Mouse (Mus musculus) small intestine, adult 2 months (tissue): Measurements from ENCODE around the gene Gm20715.

Experiments
- CTCF ChIP-seq: fragments of 200-500 bp; IDR thresholded peaks from 2 replicates; pipeline ENCODE4 v1.5.1; 2012; ENCODE audit warnings: low read depth, mild to moderate bottlenecking, control low read depth, inconsistent platforms, low read length, moderate library complexity, mixed read lengths; ENCODE audit not compliant: insufficient replicate concordance, insufficient read length; ENCODE audit errors: extremely low read depth
- POLR2A ChIP-seq: fragments of 200-500 bp; IDR thresholded peaks from 2 replicates; pipeline ENCODE4 v1.6.1; 2012; ENCODE audit warnings: low read depth, mild to moderate bottlenecking, control low read depth, inconsistent platforms, low read length, moderate library complexity

- TF ChIP-seq CTCF (no peak), POLR2A (no peak)
Observed at GRCm38 (mm10) chr7:6378441-6378840, 31.6 kb upstream of the Gm20715 start.
